Mouse (Mus musculus): ENCODE measurements at regions not wholly inside any gene's neighbourhood (a gene's known extent, or its start where the extent isn't known, plus 50 kb on each side); places are given as distances from the start of the nearest gene placed in this dataset.

- peak; percentile 28 for DNase-seq (ENCODE audit: low read depth, low spot score)
These were observed 274.9 kb downstream of the Foxo1 start for GRCm38 (mm10) chr3:52543006-52543405.

GRCm38 (mm10) chr3:52540862-52541380, 272.8 kb downstream of the Foxo1 start:
- no peak for DNase-seq (ENCODE audit: low read depth, low spot score)

- DNase-seq (ENCODE audit: low read depth, low spot score) = no peak
These were observed 271.8 kb downstream of the Foxo1 start for GRCm38 (mm10) chr3:52539813-52540378.

DNA sequence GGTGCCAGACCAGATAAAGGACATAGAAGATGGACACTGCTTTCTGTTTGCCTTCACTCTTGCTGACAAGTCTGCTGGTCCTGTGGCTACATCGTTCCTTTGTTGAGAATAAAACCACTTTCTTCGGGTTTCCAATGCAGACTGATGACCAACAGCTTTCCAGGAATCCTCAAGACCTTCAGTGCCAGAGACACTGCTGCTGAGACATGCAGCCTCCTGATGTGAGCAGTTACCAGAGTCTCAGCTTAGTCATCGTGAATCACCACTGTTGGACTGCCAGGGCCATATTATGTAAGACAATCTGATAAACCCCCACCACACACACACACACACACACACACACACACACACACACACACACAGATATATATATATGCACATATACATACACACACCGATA, 270.2 kb downstream of the Foxo1 start:
- peak; percentile 93 for DNase-seq (ENCODE audit: low read depth, low spot score)

DNA sequence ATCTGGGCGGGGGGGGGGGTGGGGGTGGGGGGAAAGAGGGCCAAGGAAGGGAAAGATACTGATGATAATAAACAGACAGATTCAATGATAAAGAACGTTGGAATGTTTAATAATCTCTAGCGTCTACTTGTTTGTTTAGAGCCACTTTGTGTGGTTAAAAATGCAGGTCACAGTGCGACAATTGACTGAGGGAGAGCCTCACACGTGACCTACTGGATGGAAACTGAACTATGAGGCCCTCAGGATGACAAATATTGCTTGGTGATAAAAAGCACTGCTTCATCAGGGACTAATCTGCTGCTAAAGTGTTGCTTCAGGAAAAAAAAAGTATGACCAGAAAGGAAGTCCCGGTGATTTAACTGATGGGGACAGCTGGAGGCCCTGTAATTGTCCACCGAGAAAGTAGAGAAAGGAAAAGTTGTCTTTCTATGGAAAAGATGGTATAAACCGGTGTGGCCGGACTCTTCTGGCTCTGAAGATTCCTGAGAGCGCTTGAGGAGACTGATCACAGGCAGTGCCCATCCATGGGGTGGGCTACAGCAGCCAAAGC, 269.3 kb downstream of the Foxo1 start:
- no peak for DNase-seq (ENCODE audit: low read depth, low spot score)

GRCm38 (mm10) chr3:52535411-52536021, 267.4 kb downstream of the Foxo1 start:
- peak; percentile 82 for DNase-seq (ENCODE audit: low read depth, low spot score)

DNA sequence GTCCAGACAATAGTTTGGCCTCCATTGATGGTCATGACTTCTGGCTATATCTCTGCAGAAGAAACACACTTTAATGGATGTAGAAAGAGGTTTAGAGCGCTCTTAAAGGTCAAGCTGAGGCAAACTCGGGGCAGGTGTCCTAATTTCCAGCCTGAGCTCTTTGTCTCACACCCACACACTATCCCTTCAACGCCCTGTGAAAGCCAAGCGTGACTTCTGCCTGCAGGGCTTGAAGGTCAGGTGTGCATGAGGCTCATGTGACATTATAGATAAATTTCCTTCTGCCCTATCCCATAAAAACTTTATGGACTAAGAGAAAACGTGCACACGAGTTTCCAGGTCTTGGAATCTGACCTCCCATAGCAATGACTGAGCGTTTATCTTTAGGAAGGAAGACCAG, 266.0 kb downstream of the Foxo1 start:
- DNase-seq (ENCODE audit: low read depth, low spot score) = no peak

DNA sequence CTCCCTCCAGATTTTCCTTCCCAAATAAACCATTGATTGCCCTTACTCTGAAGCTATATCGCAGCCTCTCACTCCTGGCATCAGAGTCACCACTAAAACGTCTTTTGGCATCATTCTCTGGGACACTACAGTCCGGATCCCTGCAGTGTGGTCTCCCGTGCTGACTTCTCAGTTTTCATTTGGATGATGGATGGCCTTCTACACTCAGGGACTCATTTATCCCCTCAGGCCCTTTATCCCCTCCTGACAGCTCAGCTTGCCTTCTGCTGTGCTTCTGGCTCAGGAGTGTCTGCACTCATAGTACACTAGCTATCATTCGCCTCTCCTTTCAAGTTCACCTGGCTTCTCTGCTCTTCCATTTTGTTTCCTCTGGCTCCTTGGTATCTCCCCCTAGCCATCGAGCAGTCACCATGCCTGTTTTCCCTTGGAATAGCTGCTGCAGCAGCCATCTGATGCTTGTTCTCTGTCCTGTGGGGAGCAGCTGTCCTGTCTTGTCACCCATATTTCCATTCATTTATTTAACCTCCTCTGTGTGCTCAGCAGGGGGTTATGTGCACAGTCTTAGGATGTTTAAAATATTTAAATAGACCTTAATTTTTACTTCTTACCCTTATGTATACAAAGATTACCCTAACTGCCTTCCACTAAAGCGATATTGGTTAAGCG, 263.7 kb downstream of the Foxo1 start:
- DNase-seq (ENCODE audit: low read depth, low spot score) = peak; percentile 34

- no peak for DNase-seq (ENCODE audit: low read depth, low spot score)
These were observed 262.4 kb downstream of the Foxo1 start for GRCm38 (mm10) chr3:52530406-52530970.

DNA sequence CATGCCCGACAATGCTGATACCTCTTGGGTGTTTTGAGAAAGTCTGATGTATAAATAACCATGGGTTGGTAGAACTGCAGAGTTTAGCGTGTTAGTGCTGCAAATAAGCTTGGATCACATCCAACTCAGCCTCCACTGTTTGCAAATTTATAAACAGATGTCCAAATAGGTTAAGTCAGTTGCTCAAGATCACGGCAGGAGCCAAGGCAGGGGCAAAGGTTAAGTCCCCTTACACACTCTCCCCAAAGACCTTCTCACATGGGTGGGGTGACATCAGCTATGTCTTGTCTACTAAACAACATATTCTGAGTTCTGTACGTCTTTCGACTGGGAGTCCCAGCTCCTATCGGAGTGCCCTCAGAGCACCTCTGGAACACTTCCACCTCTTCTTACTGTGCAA, 261.0 kb downstream of the Foxo1 start:
- no peak for DNase-seq (ENCODE audit: low read depth, low spot score)

GRCm38 (mm10) chr3:52528521-52528920, 260.4 kb downstream of the Foxo1 start:
- DNase-seq (ENCODE audit: low read depth, low spot score) = no peak

GRCm38 (mm10) chr3:52527781-52528180, 259.6 kb downstream of the Foxo1 start:
- no peak for DNase-seq (ENCODE audit: low read depth, low spot score)

- DNase-seq (ENCODE audit: low read depth, low spot score) = no peak
These were observed 259.0 kb downstream of the Foxo1 start for GRCm38 (mm10) chr3:52527010-52527754.

GRCm38 (mm10) chr3:52522886-52523285, 254.8 kb downstream of the Foxo1 start:
- no peak for DNase-seq (ENCODE audit: low read depth, low spot score)

DNA sequence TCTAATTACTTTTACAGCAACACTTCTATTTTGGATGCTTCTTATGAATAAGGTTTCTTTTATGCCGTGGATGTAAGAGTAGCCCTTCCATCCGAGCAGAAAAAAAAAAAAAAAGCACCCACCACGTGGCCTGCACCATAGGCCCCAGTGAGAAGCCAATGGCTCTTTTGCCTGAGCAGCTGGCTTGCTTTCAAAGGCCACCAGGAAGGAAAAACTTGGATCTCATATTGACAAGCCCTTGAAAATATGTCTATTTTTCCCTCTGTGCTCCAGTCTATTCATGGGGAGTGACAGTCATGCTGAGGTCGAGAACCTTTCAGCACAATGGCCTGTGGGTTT, 252.4 kb downstream of the Foxo1 start:
- no peak for DNase-seq (ENCODE audit: low read depth, low spot score)

DNA sequence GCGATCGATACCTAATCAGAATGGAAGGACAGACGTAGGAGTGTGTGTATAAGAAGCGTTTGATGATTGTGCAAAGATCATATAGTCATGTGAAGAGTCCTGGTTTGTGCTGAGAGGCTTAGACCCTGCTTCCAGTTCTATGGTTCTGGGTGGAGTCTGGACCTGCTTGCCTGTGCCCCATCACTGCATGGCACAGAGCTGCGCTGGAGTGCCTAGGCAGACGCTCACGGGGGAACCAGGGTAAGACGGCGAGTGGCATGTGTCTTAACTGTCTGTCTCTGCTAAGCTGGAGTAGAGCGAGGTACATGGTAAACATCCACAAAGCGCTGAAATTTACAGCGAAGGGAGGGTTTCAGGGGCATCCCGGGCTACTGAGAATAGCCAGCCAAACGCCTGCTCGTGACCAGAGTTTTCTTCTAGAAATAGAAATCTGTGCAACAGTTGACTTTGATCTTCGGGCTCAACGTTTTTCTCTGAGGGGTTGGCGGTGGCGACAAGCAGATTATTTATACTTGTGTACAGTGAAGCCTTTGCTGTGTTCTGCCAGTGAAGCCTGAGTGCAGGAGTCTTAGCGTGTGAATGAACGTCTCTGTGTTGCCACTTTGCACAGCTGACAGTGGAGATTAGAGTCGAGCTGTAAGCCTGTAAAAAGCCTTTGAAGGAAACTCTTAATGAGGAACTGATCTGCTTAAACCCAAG, 251.9 kb downstream of the Foxo1 start:
- DNase-seq (ENCODE audit: low read depth, low spot score) = no peak

- DNase-seq (ENCODE audit: low read depth, low spot score) = no peak
These were observed 249.7 kb downstream of the Foxo1 start for GRCm38 (mm10) chr3:52517808-52518207.

DNA sequence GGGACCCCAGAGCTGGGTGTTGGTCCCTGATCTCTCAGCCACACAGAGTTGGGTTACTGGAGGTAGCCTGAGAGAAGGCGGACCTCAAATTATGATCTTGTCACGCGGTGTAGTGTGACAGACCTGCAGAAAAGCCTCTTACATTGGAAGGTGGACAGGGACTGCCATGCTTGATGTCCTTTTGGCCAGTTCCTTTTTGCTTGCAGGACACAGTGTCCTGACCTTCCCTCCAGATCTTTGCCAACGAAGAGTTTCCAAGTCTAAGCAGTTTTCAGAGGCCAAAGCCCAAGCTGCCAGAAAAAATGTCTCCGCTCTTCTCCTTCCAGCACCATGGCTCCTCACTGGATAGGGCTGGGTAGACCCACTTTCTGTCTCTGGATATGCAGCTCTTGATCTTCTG, 248.6 kb downstream of the Foxo1 start:
- DNase-seq (ENCODE audit: low read depth, low spot score) = no peak

DNA sequence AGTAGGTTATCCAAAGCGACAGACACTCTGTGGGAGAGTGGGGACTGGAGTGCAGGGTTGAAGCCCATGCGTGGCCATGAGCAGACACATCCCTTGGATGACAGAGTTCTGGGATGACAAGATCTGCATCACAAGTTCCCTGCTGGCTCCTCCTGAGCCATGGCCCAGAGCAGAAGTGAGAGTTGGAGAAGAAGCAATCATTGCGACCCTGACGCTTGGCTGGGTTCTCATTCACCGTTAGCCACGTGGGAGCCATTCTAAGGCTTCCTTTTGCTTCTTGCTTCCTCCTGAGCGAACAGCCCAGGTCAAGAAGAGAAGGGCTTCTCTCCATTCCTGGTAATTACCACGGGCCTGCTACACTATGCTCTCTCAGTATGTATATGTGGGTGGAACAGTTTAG, 244.6 kb downstream of the Foxo1 start:
- no peak for DNase-seq (ENCODE audit: low read depth, low spot score)

DNA sequence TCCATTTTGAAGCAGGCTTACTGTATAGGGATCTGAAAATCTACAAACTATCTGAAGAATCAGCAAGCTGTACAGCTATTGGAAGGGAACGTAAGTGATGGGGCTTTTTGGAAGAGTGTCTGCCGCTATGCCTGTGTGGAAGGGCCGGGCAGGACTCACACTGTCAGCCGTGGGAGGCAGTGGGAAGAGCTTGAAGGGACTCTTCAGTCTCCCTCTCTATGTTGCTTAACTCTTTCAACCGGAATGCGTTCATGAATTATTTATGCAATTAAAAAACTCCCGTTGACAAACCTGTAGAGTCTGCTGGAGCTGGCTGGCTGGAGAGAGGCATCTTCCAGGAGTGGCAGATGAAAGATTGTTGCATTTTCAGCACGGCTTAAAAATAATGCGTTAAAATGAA, 243.4 kb downstream of the Foxo1 start:
- no peak for DNase-seq (ENCODE audit: low read depth, low spot score)

DNA sequence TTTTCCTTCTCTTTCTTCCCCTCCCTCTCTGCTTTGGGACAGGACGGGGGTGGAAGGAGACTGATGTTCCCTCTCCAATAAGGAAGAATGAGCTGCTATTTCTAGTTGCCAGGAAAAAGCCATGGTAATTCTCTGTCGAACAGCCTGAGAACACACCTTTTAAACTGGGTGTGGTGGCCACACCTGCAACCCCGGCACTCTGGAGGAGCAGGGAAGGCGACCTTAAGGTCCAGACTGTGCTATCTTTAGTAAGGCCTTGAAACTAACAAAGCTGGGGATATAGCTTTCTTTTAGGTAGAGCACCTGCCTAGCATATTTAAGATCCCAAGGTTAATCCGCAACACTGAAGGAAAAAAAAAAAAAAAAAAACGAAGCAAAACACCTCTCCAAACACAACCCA, 242.7 kb downstream of the Foxo1 start:
- DNase-seq (ENCODE audit: low read depth, low spot score) = no peak
